Mouse (Mus musculus): Measurements from ENCODE around the gene Slc25a51.

DNA sequence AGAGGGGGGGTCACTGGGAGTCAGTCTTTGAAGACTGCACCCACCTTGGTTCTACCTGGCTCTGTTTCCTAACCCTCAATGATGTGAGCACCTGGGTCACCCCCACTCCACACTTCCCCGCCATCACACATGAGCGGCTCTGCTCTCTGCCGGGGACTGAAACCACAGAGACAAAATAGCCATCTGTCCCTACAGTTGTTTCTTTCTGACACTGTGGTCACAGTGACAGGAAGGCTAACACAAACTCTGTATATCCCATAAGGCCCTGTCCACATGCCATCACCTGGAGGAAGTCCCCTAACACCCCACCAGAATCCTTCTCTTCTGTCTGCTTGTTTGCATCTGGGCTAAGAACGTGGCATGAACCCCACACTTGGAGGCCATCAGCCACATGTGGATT lies 26.1 kb upstream of the Slc25a51 start:
- TF ChIP-seq ZMIZ1 (IDR thresholded peaks at IDR 0.05; ENCODE audit: low read depth, low read length) (no peak), CTCF (IDR thresholded peaks at IDR 0.05 in 2 of 3, conservative IDR thresholded peaks at IDR 0.05 in 1 of 3; ENCODE audit: control insufficient read depth in 1 of 3, insufficient read depth in 1 of 3, low read depth in 2 of 3, low read length in 3 of 3, poor library complexity in 1 of 3, severe bottlenecking in 1 of 3) (no peak)

Measured in MEL (cell line).